Mouse (Mus musculus): ENCODE measurements around the gene Prkcb. TPM values are rescaled to one million over a fixed set of nuclear protein-coding genes. Genes with fewer than 3 reads are reported as not detected.

The Prkcb gene
- polyA plus RNA-seq, 1 experiment from 2014 or later = 13.3 TPM

DNA sequence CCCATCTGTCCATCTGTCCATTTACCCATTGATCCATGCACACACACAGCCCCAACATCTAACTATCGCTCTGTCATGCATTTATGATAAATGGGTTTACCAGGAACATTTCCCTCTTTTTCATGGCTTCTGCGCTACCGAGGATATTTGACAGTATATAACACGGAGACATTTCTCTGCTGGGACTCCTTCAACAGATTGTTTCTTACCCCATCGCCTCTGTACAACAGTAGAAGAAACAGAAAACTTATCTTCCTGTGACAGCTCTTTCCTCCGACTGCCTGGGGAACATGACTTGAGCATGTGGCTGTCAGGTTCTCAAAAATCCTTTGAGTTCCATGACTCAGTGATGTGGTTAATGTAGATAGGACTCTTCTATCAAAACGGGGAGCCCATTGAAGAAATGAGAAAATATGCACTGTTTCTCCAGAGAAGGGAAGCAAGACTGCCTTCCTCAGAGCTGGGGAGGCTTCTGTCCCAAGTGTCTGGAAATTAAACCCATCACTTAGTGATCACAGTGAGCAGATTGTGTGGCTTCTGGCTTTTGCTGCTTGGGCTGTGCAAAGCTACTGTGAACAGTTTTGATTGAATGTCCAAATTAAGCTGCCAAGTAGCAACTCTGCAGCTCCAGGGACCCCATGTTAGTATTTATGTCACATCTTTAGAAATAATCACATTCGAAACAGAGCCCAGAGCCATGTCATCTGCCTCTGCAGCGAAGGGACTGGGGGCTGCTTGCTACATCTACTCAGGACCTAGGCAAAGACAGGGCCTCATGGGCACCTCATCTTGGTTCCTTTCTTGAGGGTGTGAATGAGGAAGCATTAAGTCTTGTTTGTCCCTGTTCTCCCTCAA, 211.4 kb downstream of the Prkcb start:
- Histone ChIP-seq H3K36me3 (ENCODE audit: control insufficient read depth, insufficient read depth, low read length) (no peaks in the 10 kb centered on the region), H3K9ac (ENCODE audit: low read depth, low read length) (no peak overlapping the region), H3K9me3 (replicated peaks; ENCODE audit: control insufficient read depth, low read length) (no peaks in the 10 kb centered on the region), H3K27me3 (ENCODE audit: control insufficient read depth, insufficient read depth, low read length) (no peaks in the 10 kb centered on the region), H3K4me1 (ENCODE audit: control insufficient read depth, insufficient read depth, low read length) (no peaks in the 10 kb centered on the region), H3K27ac (ENCODE audit: low read depth, low read length) (no peak overlapping the region), H3K4me2 (no peak overlapping the region), H3K4me3 (ENCODE audit: low read depth, low read length) (no peak overlapping the region)
- WGBS (ENCODE audit: insufficient replicate concordance) = 67% methylated on average over 9 of the region's 9 CpGs
- ATAC-seq (replicated peaks; ENCODE audit: insufficient number of reproducible peaks, low FRiP score, low TSS enrichment) = no peak

GRCm38 (mm10) chr7:122506467-122506866, 217.9 kb downstream of the Prkcb start:
- whole genome bisulfite sequencing (ENCODE audit: insufficient replicate concordance) = 83% methylated on average over 2 of the region's 2 CpGs
- ATAC-seq (replicated peaks; ENCODE audit: insufficient number of reproducible peaks, low FRiP score, low TSS enrichment) = no peak
- H3K36me3 ChIP-seq (ENCODE audit: control insufficient read depth, insufficient read depth, low read length) = no peaks in the 10 kb centered on the region
- no peak overlapping the region for H3K4me2 ChIP-seq
- H3K27ac ChIP-seq (ENCODE audit: low read depth, low read length) = no peak overlapping the region
- H3K4me3 ChIP-seq (ENCODE audit: low read depth, low read length) = no peak overlapping the region
- no peaks in the 10 kb centered on the region for H3K27me3 ChIP-seq (ENCODE audit: control insufficient read depth, insufficient read depth, low read length)
- H3K9me3 ChIP-seq (replicated peaks; ENCODE audit: control insufficient read depth, low read length) = no peaks in the 10 kb centered on the region
- no peak overlapping the region for H3K9ac ChIP-seq (ENCODE audit: low read depth, low read length)
- H3K4me1 ChIP-seq (ENCODE audit: control insufficient read depth, insufficient read depth, low read length) = no peaks in the 10 kb centered on the region

GRCm38 (mm10) chr7:122509903-122510302, 221.4 kb downstream of the Prkcb start:
- H3K4me1 ChIP-seq (ENCODE audit: control insufficient read depth, insufficient read depth, low read length) = no peaks in the 10 kb centered on the region
- H3K9ac ChIP-seq (ENCODE audit: low read depth, low read length) = no peak overlapping the region
- H3K36me3 ChIP-seq (ENCODE audit: control insufficient read depth, insufficient read depth, low read length) = no peaks in the 10 kb centered on the region
- no peaks in the 10 kb centered on the region for H3K27me3 ChIP-seq (ENCODE audit: control insufficient read depth, insufficient read depth, low read length)
- no peak for ATAC-seq (replicated peaks; ENCODE audit: insufficient number of reproducible peaks, low FRiP score, low TSS enrichment)
- no peak overlapping the region for H3K27ac ChIP-seq (ENCODE audit: low read depth, low read length)
- WGBS (ENCODE audit: insufficient replicate concordance) = 6% methylated on average over 7 of the region's 7 CpGs
- no peak overlapping the region for H3K4me2 ChIP-seq
- no peaks in the 10 kb centered on the region for H3K9me3 ChIP-seq (replicated peaks; ENCODE audit: control insufficient read depth, low read length)
- no peak overlapping the region for H3K4me3 ChIP-seq (ENCODE audit: low read depth, low read length)

DNA sequence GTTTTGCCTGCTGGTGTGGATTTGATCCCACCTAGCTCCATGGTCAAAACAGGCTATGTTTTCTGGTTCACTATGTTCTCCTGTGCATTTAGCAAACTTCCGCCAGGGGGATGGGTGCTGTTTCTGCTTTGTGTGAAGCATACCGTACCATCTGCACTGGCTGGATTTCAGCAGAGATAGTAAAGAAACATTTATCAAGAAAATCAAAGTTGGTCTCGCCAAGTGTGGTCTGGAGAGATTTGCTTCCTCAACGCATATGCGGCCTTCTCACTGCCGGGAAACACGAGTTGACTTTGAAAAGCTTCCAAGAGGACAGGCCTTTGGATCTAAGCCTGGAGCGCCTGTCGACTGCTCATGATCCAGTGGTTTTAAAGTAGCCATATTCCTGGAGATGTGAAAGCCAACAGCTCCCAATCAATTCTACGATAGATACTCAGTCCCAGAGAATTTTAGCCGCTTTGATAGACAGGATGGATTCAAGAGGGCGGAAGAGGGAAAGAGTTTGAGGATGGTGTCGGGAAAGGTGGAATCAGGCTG, 223.9 kb downstream of the Prkcb start:
- WGBS (ENCODE audit: insufficient replicate concordance) = 82% methylated on average over 13 of the region's 13 CpGs
- Histone ChIP-seq H3K27me3 (ENCODE audit: control insufficient read depth, insufficient read depth, low read length) (no peaks in the 10 kb centered on the region), H3K4me1 (ENCODE audit: control insufficient read depth, insufficient read depth, low read length) (no peaks in the 10 kb centered on the region), H3K9ac (ENCODE audit: low read depth, low read length) (no peak overlapping the region), H3K36me3 (ENCODE audit: control insufficient read depth, insufficient read depth, low read length) (no peaks in the 10 kb centered on the region), H3K4me2 (no peak overlapping the region), H3K9me3 (replicated peaks; ENCODE audit: control insufficient read depth, low read length) (no peaks in the 10 kb centered on the region), H3K4me3 (ENCODE audit: low read depth, low read length) (no peak overlapping the region), H3K27ac (ENCODE audit: low read depth, low read length) (no peak overlapping the region)
- ATAC-seq (replicated peaks; ENCODE audit: insufficient number of reproducible peaks, low FRiP score, low TSS enrichment) = no peak

DNA sequence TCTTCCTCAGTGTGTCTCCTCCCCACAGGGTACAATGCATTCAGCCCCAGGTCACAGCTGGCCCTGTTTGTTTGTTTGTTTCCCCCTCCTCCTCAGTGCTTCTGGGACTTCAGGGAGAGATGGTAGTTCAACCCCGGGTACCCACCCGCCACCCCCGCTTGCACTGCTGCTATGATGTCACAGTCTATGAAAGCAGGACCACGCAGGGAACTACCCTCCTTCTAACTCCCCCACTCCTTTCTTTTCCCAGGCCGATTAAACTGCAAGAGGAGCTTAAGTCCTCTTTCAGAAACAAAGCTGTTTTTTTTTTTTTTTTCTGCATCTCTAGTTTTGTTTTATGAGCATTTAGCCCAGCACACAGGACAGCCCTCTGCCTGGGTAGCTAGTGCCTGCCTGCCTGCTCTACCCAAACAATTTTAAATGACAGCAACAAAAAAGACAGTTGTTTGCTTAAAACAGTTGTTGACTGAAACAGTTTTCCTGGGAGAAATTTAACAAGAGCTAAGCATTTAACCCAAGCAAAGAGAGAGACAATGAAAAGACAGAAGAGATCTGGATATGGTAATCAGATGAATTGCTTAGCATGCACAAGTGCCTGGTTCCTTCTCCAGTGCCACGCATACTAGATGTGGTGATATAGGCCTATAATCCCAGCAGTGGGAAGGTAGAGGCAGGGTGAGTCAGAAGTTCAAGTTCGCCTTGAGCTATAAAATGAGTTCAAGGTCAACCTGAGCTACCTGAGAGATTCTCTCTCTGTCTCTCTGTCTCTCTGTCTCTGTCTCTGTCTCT, 232.5 kb downstream of the Prkcb start:
- no peak overlapping the region for H3K27ac ChIP-seq (ENCODE audit: low read depth, low read length)
- no peak overlapping the region for H3K4me3 ChIP-seq (ENCODE audit: low read depth, low read length)
- no peaks in the 10 kb centered on the region for H3K9me3 ChIP-seq (replicated peaks; ENCODE audit: control insufficient read depth, low read length)
- no peak overlapping the region for H3K4me2 ChIP-seq
- H3K9ac ChIP-seq (ENCODE audit: low read depth, low read length) = no peak overlapping the region
- no peaks in the 10 kb centered on the region for H3K27me3 ChIP-seq (ENCODE audit: control insufficient read depth, insufficient read depth, low read length)
- no peaks in the 10 kb centered on the region for H3K4me1 ChIP-seq (ENCODE audit: control insufficient read depth, insufficient read depth, low read length)
- WGBS (ENCODE audit: insufficient replicate concordance) = 54% methylated on average over 7 of the region's 7 CpGs
- no peaks in the 10 kb centered on the region for H3K36me3 ChIP-seq (ENCODE audit: control insufficient read depth, insufficient read depth, low read length)
- ATAC-seq (replicated peaks; ENCODE audit: insufficient number of reproducible peaks, low FRiP score, low TSS enrichment) = no peak

DNA sequence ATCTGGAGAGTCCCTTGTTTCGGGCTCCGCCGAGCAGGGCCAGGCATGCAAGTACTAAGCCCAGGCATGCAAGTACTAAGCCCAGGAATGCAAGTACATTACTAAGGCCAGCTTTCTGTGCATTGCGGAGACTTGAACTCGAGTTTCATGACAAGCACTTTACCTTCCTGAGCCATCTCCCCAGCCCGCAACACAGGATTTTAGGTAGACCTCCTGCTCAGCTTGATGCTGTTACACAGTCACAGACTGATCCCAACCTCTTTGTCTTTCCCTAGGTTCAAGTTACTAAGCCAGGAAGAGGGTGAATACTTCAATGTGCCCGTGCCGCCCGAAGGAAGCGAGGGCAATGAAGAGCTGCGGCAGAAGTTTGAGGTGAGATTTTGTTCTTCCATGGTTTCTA, 239.7 kb downstream of the Prkcb start:
- 91% methylated on average over 11 of the region's 11 CpGs for WGBS (ENCODE audit: insufficient replicate concordance)
- Histone ChIP-seq H3K36me3 (ENCODE audit: control insufficient read depth, insufficient read depth, low read length) (no peaks in the 10 kb centered on the region), H3K9ac (ENCODE audit: low read depth, low read length) (no peak overlapping the region), H3K27ac (ENCODE audit: low read depth, low read length) (no peak overlapping the region), H3K4me1 (ENCODE audit: control insufficient read depth, insufficient read depth, low read length) (peaks cover 4% of the 10 kb centered on the region; the same call in 1 of the 2 replicates), H3K4me3 (ENCODE audit: low read depth, low read length) (no peak overlapping the region), H3K9me3 (replicated peaks; ENCODE audit: control insufficient read depth, low read length) (no peaks in the 10 kb centered on the region), H3K27me3 (ENCODE audit: control insufficient read depth, insufficient read depth, low read length) (no peaks in the 10 kb centered on the region), H3K4me2 (no peak overlapping the region)
- ATAC-seq (replicated peaks; ENCODE audit: insufficient number of reproducible peaks, low FRiP score, low TSS enrichment) = no peak

GRCm38 (mm10) chr7:122528646-122529045, 240.1 kb downstream of the Prkcb start:
- Histone ChIP-seq H3K9me3 (replicated peaks; ENCODE audit: control insufficient read depth, low read length) (no peaks in the 10 kb centered on the region), H3K27me3 (ENCODE audit: control insufficient read depth, insufficient read depth, low read length) (no peaks in the 10 kb centered on the region), H3K4me3 (ENCODE audit: low read depth, low read length) (no peak overlapping the region), H3K27ac (ENCODE audit: low read depth, low read length) (no peak overlapping the region), H3K36me3 (ENCODE audit: control insufficient read depth, insufficient read depth, low read length) (no peaks in the 10 kb centered on the region), H3K4me1 (ENCODE audit: control insufficient read depth, insufficient read depth, low read length) (peaks cover 4% of the 10 kb centered on the region; the same call in 1 of the 2 replicates), H3K4me2 (no peak overlapping the region), H3K9ac (ENCODE audit: low read depth, low read length) (no peak overlapping the region)
- 84% methylated on average over 5 of the region's 5 CpGs for WGBS (ENCODE audit: insufficient replicate concordance)
- no peak for ATAC-seq (replicated peaks; ENCODE audit: insufficient number of reproducible peaks, low FRiP score, low TSS enrichment)

GRCm38 (mm10) chr7:122533566-122534360, 245.2 kb downstream of the Prkcb start:
- 82% methylated on average over 9 of the region's 9 CpGs for WGBS (ENCODE audit: insufficient replicate concordance)
- no peak overlapping the region for H3K27ac ChIP-seq (ENCODE audit: low read depth, low read length)
- H3K4me1 ChIP-seq (ENCODE audit: control insufficient read depth, insufficient read depth, low read length) = peaks cover 4% of the 10 kb centered on the region; the same call in 1 of the 2 replicates
- H3K4me3 ChIP-seq (ENCODE audit: low read depth, low read length) = no peak overlapping the region
- H3K36me3 ChIP-seq (ENCODE audit: control insufficient read depth, insufficient read depth, low read length) = no peaks in the 10 kb centered on the region
- no peak overlapping the region for H3K4me2 ChIP-seq
- H3K9me3 ChIP-seq (replicated peaks; ENCODE audit: control insufficient read depth, low read length) = no peaks in the 10 kb centered on the region
- H3K27me3 ChIP-seq (ENCODE audit: control insufficient read depth, insufficient read depth, low read length) = no peaks in the 10 kb centered on the region
- H3K9ac ChIP-seq (ENCODE audit: low read depth, low read length) = no peak overlapping the region
- ATAC-seq (replicated peaks; ENCODE audit: insufficient number of reproducible peaks, low FRiP score, low TSS enrichment) = no peak

Data from heart, embryonic 11.5 days (tissue).